Mouse (Mus musculus) urinary bladder, postnatal 10 days (tissue): ENCODE measurements around the gene Nts.
"Not testable (repeated sequence)": the region's sequence is repeated elsewhere in the genome, so short reads cannot be mapped to it uniquely, and the experiment has no call there.

Experiments
- DNase-seq: peaks from one replicate; pipeline ENCODE4 v3.0.0; 2022; ENCODE audit warnings: low spot score

Nts gene

DNA sequence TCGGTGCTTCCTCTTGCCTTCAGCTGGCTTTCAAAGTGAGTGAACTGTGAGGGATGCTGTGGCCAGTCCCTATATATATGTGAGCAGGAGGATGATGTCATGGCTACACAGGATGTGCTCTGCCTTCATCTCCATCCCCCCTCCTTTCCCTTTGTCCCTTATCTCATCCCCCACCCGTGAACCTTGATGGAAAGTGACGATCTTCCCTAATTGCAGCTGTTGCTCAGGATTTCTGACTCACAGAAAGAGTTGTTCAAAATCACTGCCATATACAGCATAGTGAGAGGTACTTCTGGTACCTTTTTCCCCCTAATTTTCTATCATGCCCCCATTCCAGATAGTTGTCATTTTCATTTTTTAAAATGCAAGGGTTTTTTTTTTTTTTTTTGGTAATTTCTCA lies at the start of gene Nts:
Gene Nts (minus strand): TSS at position 101 of the 400 bp plus-strand sequence.
- DNase-seq = no peak

DNA sequence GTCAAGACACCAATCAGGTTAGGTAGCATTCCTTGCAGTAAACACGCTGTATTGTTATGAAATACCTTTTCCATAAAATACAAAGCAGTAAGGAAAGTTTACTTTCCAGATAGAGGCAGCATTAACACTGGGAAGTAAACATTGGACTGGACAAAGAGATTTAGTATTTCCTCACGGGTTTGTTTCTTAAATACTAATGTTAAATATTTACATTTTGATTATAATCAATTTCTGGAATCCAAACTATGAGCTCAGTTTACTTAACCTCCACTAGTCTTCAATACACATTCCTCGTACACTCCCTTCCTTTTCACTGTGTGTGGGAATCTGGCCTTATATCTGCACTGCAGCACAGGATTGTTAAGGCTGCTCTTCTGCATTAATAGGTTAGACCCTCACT lies 37.6 kb upstream of the Nts start:
- no peak for DNase-seq

GRCm38 (mm10) chr10:102514159-102514558 lies 23.9 kb upstream of the Nts start:
- no peak for DNase-seq

- no peak for DNase-seq
Observed at GRCm38 (mm10) chr10:102511807-102512461, 21.6 kb upstream of the Nts start, which contains the start of gene Rassf9. Gene Rassf9, plus strand, starts transcription at chr10:102512222.

GRCm38 (mm10) chr10:102511461-102511806 lies 21.1 kb upstream of the Nts start:
- no peak for DNase-seq

GRCm38 (mm10) chr10:102507386-102507785 lies 17.1 kb upstream of the Nts start:
- no peak for DNase-seq

DNA sequence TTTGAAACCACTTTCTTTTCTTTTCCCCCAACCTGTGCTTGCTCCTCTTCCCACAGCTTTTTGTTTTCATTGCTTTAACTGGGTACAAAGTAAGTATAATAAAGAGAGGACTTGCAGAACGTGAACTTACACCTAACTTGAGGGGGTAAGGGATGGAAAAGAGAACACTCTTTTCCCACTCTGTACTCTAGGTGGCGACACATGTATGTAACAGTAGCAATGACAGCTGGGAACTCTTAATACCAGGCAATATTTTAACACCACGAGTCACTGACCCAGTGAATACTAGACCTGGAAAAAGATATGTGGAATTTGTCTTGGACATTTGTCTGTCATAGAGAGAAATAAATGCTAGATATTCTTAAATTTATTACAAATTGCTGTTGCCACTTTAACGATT lies 8.5 kb upstream of the Nts start:
- no peak for DNase-seq

GRCm38 (mm10) chr10:102491792-102492191 lies 1.5 kb upstream of the Nts start:
- no peak for DNase-seq

- no peak for DNase-seq
Observed at GRCm38 (mm10) chr10:102469412-102469811, 20.9 kb downstream of the Nts start.

GRCm38 (mm10) chr10:102451756-102452155 lies 38.5 kb downstream of the Nts start:
- DNase-seq = no peak

GRCm38 (mm10) chr10:102449449-102449848 lies 40.8 kb downstream of the Nts start:
- no peak for DNase-seq

GRCm38 (mm10) chr10:102444912-102445556 lies 45.3 kb downstream of the Nts start:
- no peak for DNase-seq

DNA sequence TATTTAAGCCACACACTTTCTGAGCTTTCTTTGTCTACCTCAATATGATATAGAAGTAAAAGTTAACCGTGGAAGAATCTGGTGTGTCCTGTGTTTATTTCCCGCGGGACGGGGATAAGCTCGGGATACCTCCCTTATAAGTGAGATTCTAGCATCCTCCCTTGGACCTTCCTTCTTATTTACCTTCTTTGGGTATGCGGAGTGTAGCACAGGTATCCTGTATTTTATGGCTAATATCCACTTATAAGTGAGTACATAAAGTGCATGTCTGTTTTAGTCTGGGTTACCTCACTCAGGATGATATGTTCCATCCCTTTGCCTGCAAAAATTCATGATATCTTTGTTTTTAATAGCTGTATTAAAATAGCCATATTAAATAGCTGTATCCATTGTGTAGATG lies 54.8 kb downstream of the Nts start:
- not testable (repeated sequence) for DNase-seq

DNA sequence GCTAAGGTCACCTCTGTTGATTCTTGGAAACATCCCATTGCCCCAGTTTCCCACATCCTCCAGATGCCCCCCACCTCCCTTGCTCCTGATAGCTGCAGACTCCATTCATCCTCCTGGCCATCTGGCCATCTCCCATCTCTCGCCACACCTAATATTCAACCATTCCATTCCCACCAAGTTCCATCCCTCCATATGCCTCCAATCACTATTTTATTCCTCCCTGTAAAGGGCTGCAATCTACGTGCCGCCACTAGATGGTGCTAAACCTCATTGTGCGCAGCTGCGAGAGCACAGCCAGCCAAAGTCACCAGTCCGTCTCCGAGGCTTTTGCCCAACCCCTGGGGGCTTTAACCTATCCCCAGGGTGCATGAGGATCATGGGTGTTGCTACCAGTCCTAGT lies 55.2 kb downstream of the Nts start:
- not testable (repeated sequence) for DNase-seq
